Mouse (Mus musculus): Measurements from ENCODE around the gene Prkar2a. TPM values are rescaled to one million over a fixed set of nuclear protein-coding genes. Genes with fewer than 3 reads are reported as not detected.

Gene Prkar2a
- polyA plus RNA-seq, 1 experiment from 2014 or later = 59.5 TPM

Small RNA genes within 50 kb of the gene (microRNA-seq; reads per million reads assigned to microRNA genes)
- not detected for gene Gm26298

Other genes starting within 250 kb of the Prkar2a start
- 53.7 and 64.4 TPM in 2 replicates for gene Ccdc71, start 228.8 kb upstream of the Prkar2a start, polyA plus RNA-seq (2015; fragmentation: Nextera tagmentation; extraction: Ambion mirVana)
- gene Klhdc8b, start 227.7 kb upstream of the Prkar2a start, polyA plus RNA-seq (2015; fragmentation: Nextera tagmentation; extraction: Ambion mirVana) = 58.4 and 59.8 TPM in 2 replicates
- 17.5 and 18.8 TPM in 2 replicates for gene Lamb2, start 209.6 kb upstream of the Prkar2a start, polyA plus RNA-seq (2015; fragmentation: Nextera tagmentation; extraction: Ambion mirVana)
- 66.1 and 68.0 TPM in 2 replicates for gene Usp19, start 198.7 kb upstream of the Prkar2a start, polyA plus RNA-seq (2015; fragmentation: Nextera tagmentation; extraction: Ambion mirVana)
- gene Qars, start 181.6 kb upstream of the Prkar2a start, polyA plus RNA-seq (2015; fragmentation: Nextera tagmentation; extraction: Ambion mirVana) = 58.1 and 78.1 TPM in 2 replicates
- 111 and 114 TPM in 2 replicates for gene Qrich1, start 172.5 kb upstream of the Prkar2a start, polyA plus RNA-seq (2015; fragmentation: Nextera tagmentation; extraction: Ambion mirVana)
- 105 and 130 TPM in 2 replicates for gene Impdh2, start 129.0 kb upstream of the Prkar2a start, polyA plus RNA-seq (2015; fragmentation: Nextera tagmentation; extraction: Ambion mirVana)
- 75.0 and 78.2 TPM in 2 replicates for gene Ndufaf3, start 121.9 kb upstream of the Prkar2a start, polyA plus RNA-seq (2015; fragmentation: Nextera tagmentation; extraction: Ambion mirVana)
- 279 and 285 TPM in 2 replicates for gene Dalrd3, start 119.4 kb upstream of the Prkar2a start, polyA plus RNA-seq (2015; fragmentation: Nextera tagmentation; extraction: Ambion mirVana)
- 247 and 279 TPM in 2 replicates for gene Wdr6, start 110.6 kb upstream of the Prkar2a start, polyA plus RNA-seq (2015; fragmentation: Nextera tagmentation; extraction: Ambion mirVana)
- gene P4htm, start 91.6 kb upstream of the Prkar2a start, polyA plus RNA-seq (2015; fragmentation: Nextera tagmentation; extraction: Ambion mirVana) = 36.4 and 44.2 TPM in 2 replicates
- gene Arih2, start 39.9 kb upstream of the Prkar2a start, polyA plus RNA-seq (2015; fragmentation: Nextera tagmentation; extraction: Ambion mirVana) = 44.4 and 47.3 TPM in 2 replicates
- gene Slc25a20, start 27.2 kb upstream of the Prkar2a start, polyA plus RNA-seq (2015; fragmentation: Nextera tagmentation; extraction: Ambion mirVana) = 41.4 and 49.4 TPM in 2 replicates
- gene Ip6k2, start 94.5 kb downstream of the Prkar2a start, polyA plus RNA-seq (2015; fragmentation: Nextera tagmentation; extraction: Ambion mirVana) = 187 and 210 TPM in 2 replicates
- gene Nckipsd, start 119.1 kb downstream of the Prkar2a start, polyA plus RNA-seq (2015; fragmentation: Nextera tagmentation; extraction: Ambion mirVana) = 33.3 and 40.0 TPM in 2 replicates
- gene Celsr3, start 137.0 kb downstream of the Prkar2a start, polyA plus RNA-seq (2015; fragmentation: Nextera tagmentation; extraction: Ambion mirVana) = 8.2 and 10.8 TPM in 2 replicates
- gene Slc26a6, start 164.0 kb downstream of the Prkar2a start, polyA plus RNA-seq (2015; fragmentation: Nextera tagmentation; extraction: Ambion mirVana) = 16.8 and 18.6 TPM in 2 replicates
- gene Tmem89, start 225.3 kb downstream of the Prkar2a start, polyA plus RNA-seq (2015; fragmentation: Nextera tagmentation; extraction: Ambion mirVana) = 0.32 TPM in 1 of 2 replicates, not detected in the other
- 511 and 515 TPM in 2 replicates for gene Uqcrc1, start 247.3 kb downstream of the Prkar2a start, polyA plus RNA-seq (2015; fragmentation: Nextera tagmentation; extraction: Ambion mirVana)

All from neural tube, embryonic 15.5 days (tissue).